Mouse (Mus musculus) liver, embryonic 13.5 days (tissue): ENCODE measurements at regions not wholly inside any gene's neighbourhood (a gene's known extent, or its start where the extent isn't known, plus 50 kb on each side); places are given as distances from the start of the nearest gene placed in this dataset.

Experiments
- ATAC-seq: fragments of 200-750 bp; cut with Nextera tagmentation; 2 replicates; pipeline ENCODE4 v1.8.0; 2017; ENCODE audit warnings: low read depth, mild to moderate bottlenecking, moderate number of reproducible peaks, moderate library complexity
- DNase-seq: peaks from one replicate; pipeline ENCODE4 v3.0.0; 2022
- H3K27ac ChIP-seq: fragments of 300-500 bp; sonication (generic); 2 replicates; pipeline ENCODE4 v1.5.1; 2015; ENCODE audit warnings: moderate library complexity, mild to moderate bottlenecking, inconsistent platforms
- H3K27me3 ChIP-seq: fragments of 300-500 bp; sonication (generic); 2 replicates; pipeline ENCODE4 v1.6.1; 2015; ENCODE audit warnings: mild to moderate bottlenecking, inconsistent platforms
- H3K36me3 ChIP-seq: fragments of 300-500 bp; sonication (generic); 2 replicates; pipeline ENCODE4 v1.6.1; 2015; ENCODE audit warnings: mild to moderate bottlenecking, inconsistent platforms
- H3K4me1 ChIP-seq: fragments of 300-500 bp; sonication (generic); replicated peaks from 2 replicates; pipeline ENCODE4 v1.6.1; 2015; ENCODE audit warnings: inconsistent platforms
- H3K4me2 ChIP-seq: fragments of 300-500 bp; sonication (generic); 2 replicates; pipeline ENCODE4 v1.6.1; 2015; ENCODE audit warnings: inconsistent platforms, mild to moderate bottlenecking, moderate library complexity
- H3K4me3 ChIP-seq: fragments of 300-500 bp; sonication (generic); replicated peaks from 2 replicates; pipeline ENCODE4 v1.5.1; 2015; ENCODE audit warnings: mild to moderate bottlenecking, inconsistent platforms
- H3K9ac ChIP-seq: fragments of 300-500 bp; sonication (generic); 2 replicates; pipeline ENCODE4 v1.6.1; 2015; ENCODE audit warnings: mild to moderate bottlenecking, inconsistent platforms
- H3K9me3 ChIP-seq: fragments of 300-500 bp; sonication (generic); replicated peaks from 2 replicates; pipeline ENCODE4 v1.6.1; 2016; ENCODE audit warnings: inconsistent platforms
- WGBS: fragments of 180-500 bp; shearing (Covaris S2); methylation state at CpG from one replicate; pipeline ENCODE4 v1.1.7; 2015; ENCODE audit not compliant: insufficient replicate concordance; 5-methylcytosine and 5-hydroxymethylcytosine counted together

- Histone ChIP-seq H3K4me1 (no peaks in the 10 kb centered on the region), H3K4me3 (no peak overlapping the region), H3K27me3 (no peaks in the 10 kb centered on the region), H3K9ac (no peak overlapping the region), H3K9me3 (no peaks in the 10 kb centered on the region), H3K36me3 (no peaks in the 10 kb centered on the region), H3K27ac (no peak overlapping the region), H3K4me2 (no peak overlapping the region)
- no peak for ATAC-seq
- WGBS: 50% methylated on average over 2 of the region's 2 CpGs
- DNase-seq: no peak
Observed at GRCm38 (mm10) chr14:102142720-102143119, 413.0 kb downstream of the Lmo7 start.

GRCm38 (mm10) chr14:102138936-102139335 lies 409.2 kb downstream of the Lmo7 start:
- WGBS: 41% methylated on average over 1 of the region's 1 CpGs
- Histone ChIP-seq H3K36me3 (no peaks in the 10 kb centered on the region), H3K4me3 (no peak overlapping the region), H3K27ac (no peak overlapping the region), H3K9me3 (no peaks in the 10 kb centered on the region), H3K4me1 (no peaks in the 10 kb centered on the region), H3K27me3 (no peaks in the 10 kb centered on the region), H3K9ac (no peak overlapping the region), H3K4me2 (no peak overlapping the region)
- no peak for ATAC-seq
- DNase-seq: no peak

- Histone ChIP-seq H3K36me3 (no peaks in the 10 kb centered on the region), H3K4me3 (no peak overlapping the region), H3K4me2 (no peak overlapping the region), H3K27me3 (no peaks in the 10 kb centered on the region), H3K9me3 (no peaks in the 10 kb centered on the region), H3K27ac (no peak overlapping the region), H3K9ac (no peak overlapping the region), H3K4me1 (no peaks in the 10 kb centered on the region)
- WGBS: 75% methylated on average over 3 of the region's 3 CpGs
- no peak for DNase-seq
- ATAC-seq: no peak
Observed at GRCm38 (mm10) chr14:102118166-102118565, 388.4 kb downstream of the Lmo7 start.

GRCm38 (mm10) chr14:102106165-102106564 lies 376.4 kb downstream of the Lmo7 start:
- WGBS: 67% methylated on average over 3 of the region's 3 CpGs
- no peaks in the 10 kb centered on the region for H3K4me1 ChIP-seq
- no peaks in the 10 kb centered on the region for H3K9me3 ChIP-seq
- H3K4me2 ChIP-seq: no peak overlapping the region
- H3K27ac ChIP-seq: no peak overlapping the region
- H3K4me3 ChIP-seq: no peak overlapping the region
- DNase-seq (no peak), ATAC-seq (no peak)
- no peak overlapping the region for H3K9ac ChIP-seq
- no peaks in the 10 kb centered on the region for H3K27me3 ChIP-seq
- no peaks in the 10 kb centered on the region for H3K36me3 ChIP-seq

GRCm38 (mm10) chr14:102094105-102094504 lies 364.3 kb downstream of the Lmo7 start:
- Histone ChIP-seq H3K4me1 (no peaks in the 10 kb centered on the region), H3K36me3 (no peaks in the 10 kb centered on the region), H3K4me2 (no peak overlapping the region), H3K4me3 (no peak overlapping the region), H3K9me3 (no peaks in the 10 kb centered on the region), H3K9ac (no peak overlapping the region), H3K27ac (no peak overlapping the region), H3K27me3 (no peaks in the 10 kb centered on the region)
- ATAC-seq (no peak), DNase-seq (no peak)
- WGBS: 52% methylated on average over 1 of the region's 1 CpGs

- no peak overlapping the region for H3K4me3 ChIP-seq
- no peak overlapping the region for H3K27ac ChIP-seq
- ATAC-seq (no peak), DNase-seq (no peak)
- H3K4me1 ChIP-seq: no peaks in the 10 kb centered on the region
- H3K36me3 ChIP-seq: no peaks in the 10 kb centered on the region
- H3K9ac ChIP-seq: no peak overlapping the region
- WGBS: 67% methylated on average over 6 of the region's 6 CpGs
- no peaks in the 10 kb centered on the region for H3K9me3 ChIP-seq
- no peaks in the 10 kb centered on the region for H3K27me3 ChIP-seq
- no peak overlapping the region for H3K4me2 ChIP-seq
Observed at GRCm38 (mm10) chr14:102092557-102092956, 362.8 kb downstream of the Lmo7 start.

- H3K4me2 ChIP-seq: no peak overlapping the region
- ATAC-seq: no peak
- H3K9me3 ChIP-seq: no peaks in the 10 kb centered on the region
- no peaks in the 10 kb centered on the region for H3K4me1 ChIP-seq
- DNase-seq: no peak
- H3K4me3 ChIP-seq: no peak overlapping the region
- no peaks in the 10 kb centered on the region for H3K36me3 ChIP-seq
- no peak overlapping the region for H3K27ac ChIP-seq
- H3K9ac ChIP-seq: no peak overlapping the region
- 9% methylated on average over 3 of the region's 3 CpGs for WGBS
- no peaks in the 10 kb centered on the region for H3K27me3 ChIP-seq
Observed at GRCm38 (mm10) chr14:102048932-102049331, 319.2 kb downstream of the Lmo7 start.

- Histone ChIP-seq H3K27me3 (no peaks in the 10 kb centered on the region), H3K27ac (no peak overlapping the region), H3K36me3 (no peaks in the 10 kb centered on the region), H3K4me2 (no peak overlapping the region), H3K9ac (no peak overlapping the region), H3K9me3 (no peaks in the 10 kb centered on the region), H3K4me1 (no peaks in the 10 kb centered on the region), H3K4me3 (no peak overlapping the region)
- WGBS: 77% methylated on average over 1 of the region's 3 CpGs
- DNase-seq: no peak
- no peak for ATAC-seq
Observed at GRCm38 (mm10) chr14:102048485-102048884, 318.7 kb downstream of the Lmo7 start.

GRCm38 (mm10) chr14:102038145-102038544 lies 308.4 kb downstream of the Lmo7 start:
- Histone ChIP-seq H3K27me3 (no peaks in the 10 kb centered on the region), H3K4me2 (no peak overlapping the region), H3K36me3 (no peaks in the 10 kb centered on the region), H3K4me3 (no peak overlapping the region), H3K4me1 (no peaks in the 10 kb centered on the region), H3K9ac (no peak overlapping the region), H3K9me3 (no peaks in the 10 kb centered on the region), H3K27ac (no peak overlapping the region)
- no peak for ATAC-seq
- WGBS: 78% methylated on average over 2 of the region's 2 CpGs
- no peak for DNase-seq

- ATAC-seq (no peak), DNase-seq (no peak)
- H3K9me3 ChIP-seq: no peaks in the 10 kb centered on the region
- no peak overlapping the region for H3K9ac ChIP-seq
- no peaks in the 10 kb centered on the region for H3K27me3 ChIP-seq
- no peaks in the 10 kb centered on the region for H3K36me3 ChIP-seq
- H3K4me3 ChIP-seq: no peak overlapping the region
- 74% methylated on average over 5 of the region's 5 CpGs for WGBS
- H3K27ac ChIP-seq: no peak overlapping the region
- no peak overlapping the region for H3K4me2 ChIP-seq
- no peaks in the 10 kb centered on the region for H3K4me1 ChIP-seq
Observed at GRCm38 (mm10) chr14:102037487-102037886, 307.7 kb downstream of the Lmo7 start.

- Histone ChIP-seq H3K36me3 (no peaks in the 10 kb centered on the region), H3K9ac (no peak overlapping the region), H3K4me2 (no peak overlapping the region), H3K27ac (no peak overlapping the region), H3K27me3 (no peaks in the 10 kb centered on the region), H3K9me3 (no peaks in the 10 kb centered on the region), H3K4me1 (no peaks in the 10 kb centered on the region), H3K4me3 (no peak overlapping the region)
- ATAC-seq (no peak), DNase-seq (no peak)
- 64% methylated on average over 10 of the region's 10 CpGs for WGBS
Observed at GRCm38 (mm10) chr14:102031047-102031903, 301.5 kb downstream of the Lmo7 start.

GRCm38 (mm10) chr14:102024646-102025045 lies 294.9 kb downstream of the Lmo7 start:
- Histone ChIP-seq H3K4me3 (no peak overlapping the region), H3K27ac (no peak overlapping the region), H3K4me2 (no peak overlapping the region), H3K9ac (no peak overlapping the region), H3K4me1 (no peaks in the 10 kb centered on the region), H3K9me3 (no peaks in the 10 kb centered on the region), H3K36me3 (no peaks in the 10 kb centered on the region), H3K27me3 (no peaks in the 10 kb centered on the region)
- no peak for DNase-seq
- no peak for ATAC-seq
- 67% methylated on average over 3 of the region's 3 CpGs for WGBS
